Mouse (Mus musculus) spleen, adult 2 months (tissue): ENCODE measurements around the gene Phactr4. TPM values are rescaled to one million over a fixed set of nuclear protein-coding genes. Genes with fewer than 3 reads are reported as not detected.
A peak's percentile ranks its signal among the peaks of the same experiment; 100 is the strongest.

ENCODE experiments used
- DNase-seq, 2 experiments: peaks; one replicate each; pipeline versions ENCODE4 v3.0.0 to v3.0.0-alpha.2; 2012 to 2021; ENCODE audit warnings: low spot score in 2 of 2, low read depth in 1 of 2
- H3K27ac ChIP-seq: fragments of 200-500 bp; 2 replicates; pipeline ENCODE4 v1.5.1; 2012; ENCODE audit warnings: low read length, inconsistent platforms; ENCODE audit not compliant: insufficient read depth
- H3K27me3 ChIP-seq: fragments of 200-500 bp; 2 replicates; pipeline ENCODE4 v1.6.1; 2012; ENCODE audit warnings: mild to moderate bottlenecking, moderate library complexity, low read length, inconsistent platforms; ENCODE audit not compliant: control insufficient read depth, insufficient read depth
- H3K36me3 ChIP-seq: fragments of 200-500 bp; 2 replicates; pipeline ENCODE4 v1.6.1; 2012; ENCODE audit warnings: mild to moderate bottlenecking, low read length, inconsistent platforms; ENCODE audit not compliant: control insufficient read depth, insufficient read depth
- H3K4me1 ChIP-seq: fragments of 200-500 bp; 2 replicates; pipeline ENCODE4 v1.6.1; 2011; ENCODE audit warnings: inconsistent platforms; ENCODE audit not compliant: control insufficient read depth, insufficient read depth, insufficient read length
- H3K4me3 ChIP-seq: fragments of 200-500 bp; 2 replicates; pipeline ENCODE4 v1.5.1; 2011; ENCODE audit warnings: mild to moderate bottlenecking, inconsistent platforms; ENCODE audit not compliant: insufficient read depth, insufficient read length; ENCODE audit errors: extremely low read depth
- CTCF ChIP-seq: fragments of 200-500 bp; IDR thresholded peaks from 2 replicates; pipeline ENCODE4 v1.5.1; 2011; ENCODE audit warnings: mild to moderate bottlenecking, inconsistent platforms; ENCODE audit not compliant: insufficient read depth, insufficient read length, insufficient replicate concordance; ENCODE audit errors: extremely low read depth
- POLR2A ChIP-seq: fragments of 200-500 bp; IDR thresholded peaks from 2 replicates; pipeline ENCODE4 v1.6.1; 2011; ENCODE audit warnings: low read depth, low read length, inconsistent platforms
- WGBS: fragments of 180-500 bp; shearing (Covaris S2); methylation state at CpG from one replicate; pipeline ENCODE4 v1.1.7; 2018; 5-methylcytosine and 5-hydroxymethylcytosine counted together
- polyA plus RNA-seq: library from polyadenylated mRNA; depleted of rRNA; stranded (reverse); fragments of >200 nt; gene quantifications from 2 replicates; pipeline ENCODE4 v1.2.3, GENCODE M21; 2012

Gene Phactr4
- polyA plus RNA-seq, 1 experiment, result 5.7 TPM

- Histone ChIP-seq H3K4me3 (no peak overlapping the region), H3K4me1 (no peaks in the 10 kb centered on the region), H3K27me3 (no peaks in the 10 kb centered on the region), H3K27ac (no peak overlapping the region), H3K36me3 (peaks cover 26% of the 10 kb centered on the region)
- WGBS, result 93% methylated on average over 8 of the region's 8 CpGs
- no peak for TF ChIP-seq CTCF
- no peak for TF ChIP-seq POLR2A
- DNase-seq, result no peak
Measured at GRCm38 (mm10) chr4:132315711-132316110, 106.6 kb downstream of the Phactr4 start.

- Histone ChIP-seq H3K4me3 (no peak overlapping the region), H3K36me3 (peaks cover 23% of the 10 kb centered on the region), H3K27ac (no peak overlapping the region), H3K27me3 (no peaks in the 10 kb centered on the region), H3K4me1 (peaks cover 2% of the 10 kb centered on the region; the same call in 1 of the 2 replicates)
- TF ChIP-seq POLR2A (no peak), CTCF (no peak)
- DNase-seq, result no peak
- WGBS, result 89% methylated on average over 5 of the region's 5 CpGs
Measured at GRCm38 (mm10) chr4:132312627-132313026, 109.7 kb downstream of the Phactr4 start.

- TF ChIP-seq CTCF (no peak), POLR2A (no peak)
- peaks cover 2% of the 10 kb centered on the region; the same call in 1 of the 2 replicates for H3K4me1 ChIP-seq
- H3K36me3 ChIP-seq, result peaks cover 23% of the 10 kb centered on the region
- 84% methylated on average over 3 of the region's 3 CpGs for WGBS
- no peaks in the 10 kb centered on the region for H3K27me3 ChIP-seq
- H3K27ac ChIP-seq, result no peak overlapping the region
- no peak for DNase-seq
- no peak overlapping the region for H3K4me3 ChIP-seq
Measured at GRCm38 (mm10) chr4:132311801-132312200, 110.5 kb downstream of the Phactr4 start.

DNA sequence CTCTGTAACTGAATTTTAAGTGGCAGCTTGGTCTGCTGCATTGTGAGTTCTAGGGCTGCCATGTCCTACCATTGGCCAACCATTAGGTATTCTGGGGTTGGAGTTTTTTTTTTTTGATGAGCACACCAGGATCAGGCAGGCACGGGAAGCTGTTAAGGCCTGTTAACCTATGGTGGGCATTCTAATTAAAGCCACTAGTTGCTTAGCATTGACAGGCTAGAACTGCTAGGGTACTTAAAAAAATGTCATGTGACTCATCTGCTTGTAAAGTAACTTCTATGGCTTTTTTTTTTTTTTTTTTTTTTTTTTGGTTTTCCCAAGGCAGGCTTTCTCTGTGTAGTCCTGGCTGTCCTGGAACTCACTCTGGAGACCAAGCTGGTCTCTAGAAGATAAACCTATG lies 111.1 kb downstream of the Phactr4 start:
- Histone ChIP-seq H3K4me1 (peaks cover 2% of the 10 kb centered on the region; the same call in 1 of the 2 replicates), H3K27ac (no peak overlapping the region), H3K36me3 (peaks cover 23% of the 10 kb centered on the region), H3K4me3 (no peak overlapping the region), H3K27me3 (no peaks in the 10 kb centered on the region)
- no peak for TF ChIP-seq CTCF
- TF ChIP-seq POLR2A, result no peak
- no peak for DNase-seq
- 71% methylated on average over 1 of the region's 1 CpGs for WGBS

- peak; percentile 57 to 64 for DNase-seq
- no peak overlapping the region; the same call in 1 of the 2 replicates for H3K27ac ChIP-seq
- peak overlapping the region; percentile 50 for H3K4me3 ChIP-seq
- peaks cover 22% of the 10 kb centered on the region for H3K36me3 ChIP-seq
- WGBS, result 19% methylated on average over 10 of the region's 10 CpGs
- peaks cover 2% of the 10 kb centered on the region; the same call in 1 of the 2 replicates for H3K4me1 ChIP-seq
- peak; percentile 35; the same call in 1 of the 2 replicates for TF ChIP-seq CTCF
- TF ChIP-seq POLR2A, result no peak
- no peaks in the 10 kb centered on the region for H3K27me3 ChIP-seq
Measured at GRCm38 (mm10) chr4:132309849-132310472, 112.3 kb downstream of the Phactr4 start.

DNA sequence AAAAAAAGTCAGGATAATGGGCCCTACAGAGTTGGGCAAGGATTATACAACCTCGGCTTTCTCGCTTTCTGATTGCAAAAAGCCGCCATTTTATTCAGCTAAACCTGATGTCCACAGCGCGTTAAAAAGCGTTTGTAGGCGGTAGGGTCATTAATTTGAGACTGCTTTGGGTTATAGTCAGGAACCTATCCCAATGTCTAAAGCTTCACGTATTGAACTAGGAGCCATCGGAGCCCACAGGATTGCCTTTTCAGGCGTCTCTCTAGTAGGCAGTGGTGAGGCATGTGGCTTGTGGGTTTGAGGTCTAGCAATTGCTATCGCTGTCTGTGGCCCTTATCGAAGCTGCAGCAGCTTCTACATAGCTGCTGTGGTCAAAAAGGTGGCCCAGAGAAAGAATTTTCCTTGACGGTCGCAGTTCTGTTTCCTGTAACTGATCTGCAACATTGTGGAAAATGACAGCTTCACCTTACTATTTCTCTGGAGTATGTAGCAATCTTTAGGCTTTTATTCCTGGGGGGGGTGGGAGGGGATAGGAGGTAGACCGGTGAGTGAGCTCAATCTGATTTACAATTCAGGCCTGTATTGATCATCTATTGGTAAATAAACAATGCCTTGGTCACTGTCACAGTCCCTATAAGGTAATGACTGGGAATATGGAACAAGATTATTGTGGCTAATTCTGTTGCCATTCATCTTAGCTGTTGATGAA lies 113.0 kb downstream of the Phactr4 start:
- H3K27me3 ChIP-seq, result no peaks in the 10 kb centered on the region
- peak overlapping the region; percentile 87 for H3K27ac ChIP-seq
- under 1% methylated on average over 15 of the region's 15 CpGs for WGBS
- peak overlapping the region; percentile 100 for H3K4me3 ChIP-seq
- TF ChIP-seq POLR2A (no peak), CTCF (no peak)
- peak in 1 of 2 experiments; percentile 17 for DNase-seq
- H3K36me3 ChIP-seq, result peaks cover 22% of the 10 kb centered on the region
- H3K4me1 ChIP-seq, result peaks cover 2% of the 10 kb centered on the region; the same call in 1 of the 2 replicates

DNA sequence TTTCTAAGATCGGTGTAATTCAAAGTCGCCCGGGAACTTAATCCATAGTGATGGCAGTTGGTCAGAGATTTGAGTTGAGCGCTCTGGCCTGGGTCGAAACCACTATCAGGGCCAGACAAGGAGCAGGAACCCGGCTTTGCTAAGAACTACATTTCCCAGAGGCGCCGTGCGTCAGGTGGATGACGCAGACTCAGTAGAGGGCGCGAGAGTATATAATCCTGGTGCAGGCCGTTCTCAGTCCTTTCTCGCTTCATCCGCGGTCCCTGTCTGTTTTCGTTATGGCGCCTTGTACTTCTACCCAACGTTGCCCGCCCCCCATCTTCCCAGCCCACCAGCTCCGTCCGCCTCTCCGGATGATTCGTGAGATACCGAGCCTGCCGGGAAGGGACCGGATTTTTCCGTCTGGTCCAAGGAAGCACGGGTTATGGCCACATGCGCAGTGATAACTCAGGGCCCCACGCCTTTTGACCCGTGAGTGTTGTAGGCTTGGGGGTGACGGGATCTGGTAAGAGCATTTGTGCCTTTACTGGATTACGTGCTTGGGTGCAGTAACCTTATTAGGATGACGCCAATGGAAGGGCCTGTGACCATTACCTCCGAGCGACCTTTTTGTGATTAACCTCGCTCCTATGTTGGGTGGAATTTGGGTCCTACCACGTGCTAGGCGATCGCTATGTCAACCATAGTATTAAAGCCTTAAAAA lies 113.7 kb downstream of the Phactr4 start:
- Histone ChIP-seq H3K4me1 (peaks cover 2% of the 10 kb centered on the region; the same call in 1 of the 2 replicates), H3K4me3 (peak overlapping the region; percentile 100), H3K27ac (peak overlapping the region; percentile 87), H3K27me3 (no peaks in the 10 kb centered on the region), H3K36me3 (peaks cover 16% of the 10 kb centered on the region)
- under 1% methylated on average over 41 of the region's 41 CpGs for WGBS
- DNase-seq, result peak; percentile 85 to 87
- peak; percentile 98 for TF ChIP-seq POLR2A
- no peak for TF ChIP-seq CTCF
